Mouse (Mus musculus) MEL (cell line): ENCODE results near the gene Napsa. TPM values are rescaled to one million over a fixed set of nuclear protein-coding genes. Genes with fewer than 3 reads are reported as not detected.

Experiments
- DNase-seq: peaks from one replicate; pipeline ENCODE4 v3.0.0; 2011; ENCODE audit warnings: low read depth, low spot score
- H3K27ac ChIP-seq: 2 replicates; pipeline ENCODE4 v1.5.1; 2012; ENCODE audit warnings: low read depth, mild to moderate bottlenecking, control low read depth, low read length, moderate library complexity; ENCODE audit not compliant: control insufficient read depth
- H3K27me3 ChIP-seq, 2 experiments: fragments of 150-350 bp in 1 of 2; sonication (generic) in 1 of 2; 2 replicates each; pipeline ENCODE4 v1.6.1; 2012; ENCODE audit warnings: low read length in 2 of 2, mild to moderate bottlenecking in 2 of 2, improper control_type of control experiment in 1 of 2, moderate library complexity in 1 of 2; ENCODE audit not compliant: insufficient read depth in 2 of 2, control insufficient read depth in 1 of 2
- H3K36me3 ChIP-seq, 2 experiments: 2 replicates each; pipeline ENCODE4 v1.6.1; 2012 to 2014; ENCODE audit warnings: low read length in 2 of 2, improper control_type of control experiment in 1 of 2, inconsistent platforms in 1 of 2, mild to moderate bottlenecking in 1 of 2; ENCODE audit not compliant: insufficient read depth in 2 of 2, control insufficient read depth in 1 of 2
- H3K4me1 ChIP-seq, 2 experiments: fragments of 150-350 bp in 1 of 2; sonication (generic) in 1 of 2; 2 replicates each; pipeline ENCODE4 v1.6.1; 2012; ENCODE audit warnings: low read length in 2 of 2, improper control_type of control experiment in 1 of 2, mild to moderate bottlenecking in 1 of 2; ENCODE audit not compliant: insufficient read depth in 2 of 2, control insufficient read depth in 1 of 2
- H3K4me3 ChIP-seq, 2 experiments: fragments of 150-350 bp in 1 of 2; sonication (generic) in 1 of 2; 2 replicates each; pipeline ENCODE4 v1.5.1; 2012; ENCODE audit warnings: low read depth in 2 of 2, low read length in 2 of 2, mild to moderate bottlenecking in 2 of 2, moderate library complexity in 2 of 2, control low read depth in 1 of 2, improper control_type of control experiment in 1 of 2; ENCODE audit not compliant: control insufficient read depth in 1 of 2, insufficient read depth in 1 of 2
- H3K79me2 ChIP-seq: 2 replicates; pipeline ENCODE4 v1.6.1; 2012; ENCODE audit warnings: mild to moderate bottlenecking, low read length, moderate library complexity; ENCODE audit not compliant: control insufficient read depth, poor library complexity, insufficient read depth
- H3K9ac ChIP-seq: 2 replicates; pipeline ENCODE4 v1.6.1; 2012; ENCODE audit warnings: low read depth, mild to moderate bottlenecking, control low read depth, low read length, moderate library complexity; ENCODE audit not compliant: control insufficient read depth, poor library complexity, severe bottlenecking
- H3K9me3 ChIP-seq: fragments of 150-350 bp; sonication (generic); replicated peaks from 2 replicates; pipeline ENCODE4 v1.6.1; 2012; ENCODE audit warnings: mild to moderate bottlenecking, low read length, improper control_type of control experiment, moderate library complexity; ENCODE audit not compliant: insufficient read depth
- BHLHE40 ChIP-seq: IDR thresholded peaks from 2 replicates; pipeline ENCODE4 v1.6.1; 2012; ENCODE audit warnings: low read depth, mild to moderate bottlenecking, inconsistent platforms, low read length, improper control_type of control experiment, borderline replicate concordance
- CHD1 ChIP-seq: IDR thresholded peaks from 2 replicates; pipeline ENCODE4 v1.6.1; 2012; ENCODE audit warnings: low read depth, mild to moderate bottlenecking, inconsistent platforms, low read length, improper control_type of control experiment
- CHD2 ChIP-seq: IDR thresholded peaks from 2 replicates; pipeline ENCODE4 v1.6.1; 2011; ENCODE audit warnings: low read length, improper control_type of control experiment
- CTCF ChIP-seq, 3 experiments: IDR thresholded peaks in 2 of 3; conservative IDR thresholded peaks in 1 of 3; 2 replicates each; pipeline ENCODE4 v1.5.1; 2011 to 2012; ENCODE audit warnings: low read length in 3 of 3, low read depth in 2 of 3, mild to moderate bottlenecking in 2 of 3, improper control_type of control experiment in 1 of 3, inconsistent platforms in 1 of 3, mixed read lengths in 1 of 3, moderate library complexity in 1 of 3; ENCODE audit not compliant: control insufficient read depth in 1 of 3, insufficient read depth in 1 of 3, poor library complexity in 1 of 3, severe bottlenecking in 1 of 3
- E2F4 ChIP-seq: IDR thresholded peaks from 2 replicates; pipeline ENCODE4 v1.6.1; 2011; ENCODE audit warnings: low read depth, low read length, improper control_type of control experiment, borderline replicate concordance
- ELF1 ChIP-seq: IDR thresholded peaks from 2 replicates; pipeline ENCODE4 v1.6.1; 2014; ENCODE audit warnings: low read depth, mild to moderate bottlenecking, inconsistent platforms, low read length, improper control_type of control experiment, moderate library complexity
- EP300 ChIP-seq, 2 experiments: IDR thresholded peaks; 2 replicates each; pipeline ENCODE4 v1.6.1; 2011; ENCODE audit warnings: improper control_type of control experiment in 2 of 2, low read length in 2 of 2, low read depth in 1 of 2, mild to moderate bottlenecking in 1 of 2
- GABPA ChIP-seq: IDR thresholded peaks from 2 replicates; pipeline ENCODE4 v1.6.1; 2012; ENCODE audit warnings: low read depth, mild to moderate bottlenecking, inconsistent platforms, low read length, improper control_type of control experiment, moderate library complexity
- HCFC1 ChIP-seq: IDR thresholded peaks from 2 replicates; pipeline ENCODE4 v1.6.1; 2012; ENCODE audit warnings: low read depth, mild to moderate bottlenecking, inconsistent platforms, low read length, improper control_type of control experiment, moderate library complexity
- MAX ChIP-seq: IDR thresholded peaks from 2 replicates; pipeline ENCODE4 v1.6.1; 2011; ENCODE audit warnings: low read length, improper control_type of control experiment
- MAZ ChIP-seq: IDR thresholded peaks from 2 replicates; pipeline ENCODE4 v1.6.1; 2012; ENCODE audit warnings: low read depth, mild to moderate bottlenecking, inconsistent platforms, low read length, improper control_type of control experiment
- MYB ChIP-seq: IDR thresholded peaks from 2 replicates; pipeline ENCODE4 v1.6.1; 2011; ENCODE audit warnings: mild to moderate bottlenecking, low read depth, low read length, improper control_type of control experiment
- NELFE ChIP-seq: IDR thresholded peaks from 2 replicates; pipeline ENCODE4 v1.6.1; 2011; ENCODE audit warnings: low read depth, low read length, improper control_type of control experiment
- POLR2A ChIP-seq, 2 experiments: IDR thresholded peaks; 2 replicates each; pipeline ENCODE4 v1.6.1; 2011 to 2012; ENCODE audit warnings: low read length in 2 of 2, mild to moderate bottlenecking in 2 of 2, control low read depth in 1 of 2, improper control_type of control experiment in 1 of 2, low read depth in 1 of 2, moderate library complexity in 1 of 2; ENCODE audit not compliant: control insufficient read depth in 1 of 2, insufficient read depth in 1 of 2, poor library complexity in 1 of 2
- POLR2AphosphoS2 ChIP-seq: IDR thresholded peaks from 2 replicates; pipeline ENCODE4 v1.6.1; 2011; ENCODE audit warnings: low read length, improper control_type of control experiment
- POLR2AphosphoS5 ChIP-seq: IDR thresholded peaks from 2 replicates; pipeline ENCODE4 v1.6.1; 2012; ENCODE audit warnings: low read depth, borderline replicate concordance, mild to moderate bottlenecking, inconsistent platforms, low read length, moderate library complexity, mixed read lengths
- SIN3A ChIP-seq: IDR thresholded peaks from 2 replicates; pipeline ENCODE4 v1.6.1; 2012; ENCODE audit warnings: low read length, improper control_type of control experiment, inconsistent platforms
- TBP ChIP-seq: IDR thresholded peaks from 2 replicates; pipeline ENCODE4 v1.8.0; 2011; ENCODE audit warnings: low read depth, low read length, improper control_type of control experiment
- UBTF ChIP-seq: IDR thresholded peaks from 2 replicates; pipeline ENCODE4 v1.6.1; 2012; ENCODE audit warnings: low read depth, mild to moderate bottlenecking, inconsistent platforms, low read length, improper control_type of control experiment, moderate library complexity, borderline replicate concordance; ENCODE audit not compliant: insufficient read depth
- USF2 ChIP-seq, 2 experiments: IDR thresholded peaks; 2 replicates each; pipeline ENCODE4 v1.6.1; 2011 to 2012; ENCODE audit warnings: improper control_type of control experiment in 2 of 2, low read length in 2 of 2, borderline replicate concordance in 1 of 2, inconsistent platforms in 1 of 2, low read depth in 1 of 2, mild to moderate bottlenecking in 1 of 2; ENCODE audit not compliant: insufficient read depth in 1 of 2
- ZC3H11A ChIP-seq: IDR thresholded peaks from 2 replicates; pipeline ENCODE4 v1.6.1; 2012; ENCODE audit warnings: low read depth, mild to moderate bottlenecking, inconsistent platforms, low read length, improper control_type of control experiment
- ZKSCAN1 ChIP-seq: IDR thresholded peaks from 2 replicates; pipeline ENCODE4 v1.6.1; 2012; ENCODE audit warnings: low read depth, mild to moderate bottlenecking, inconsistent platforms, low read length, improper control_type of control experiment, moderate library complexity
- ZMIZ1 ChIP-seq: IDR thresholded peaks from 2 replicates; pipeline ENCODE4 v1.6.1; 2012; ENCODE audit warnings: low read depth, mild to moderate bottlenecking, inconsistent platforms, low read length, improper control_type of control experiment, moderate library complexity
- ZNF384 ChIP-seq: IDR thresholded peaks from 2 replicates; pipeline ENCODE4 v1.6.1; 2012; ENCODE audit warnings: low read depth, mild to moderate bottlenecking, inconsistent platforms, low read length, improper control_type of control experiment
- polyA plus RNA-seq, 2 experiments: library from polyadenylated mRNA; stranded (reverse) in 1 of 2; unstranded in 1 of 2; fragments of >175 nt in 1 of 2; fragments of >200 nt in 1 of 2; gene quantifications; 2 replicates each; pipeline versions ENCODE4 v1.2.1 to v1.2.4; 2012; ENCODE audit warnings: low replicate concordance in 2 of 2, low read depth in 1 of 2; ENCODE audit not compliant: insufficient read length in 2 of 2, insufficient read depth in 1 of 2, missing spikeins in 1 of 2
- total RNA-seq: library from RNA; depleted of rRNA; stranded (reverse); fragments of 300-350 nt; gene quantifications from 2 replicates; pipeline ENCODE4 v1.2.3, GENCODE M21; 2012

The Napsa gene
- total and polyA plus RNA-seq, 3 experiments: 0.33 TPM; not detected in 2

DNA sequence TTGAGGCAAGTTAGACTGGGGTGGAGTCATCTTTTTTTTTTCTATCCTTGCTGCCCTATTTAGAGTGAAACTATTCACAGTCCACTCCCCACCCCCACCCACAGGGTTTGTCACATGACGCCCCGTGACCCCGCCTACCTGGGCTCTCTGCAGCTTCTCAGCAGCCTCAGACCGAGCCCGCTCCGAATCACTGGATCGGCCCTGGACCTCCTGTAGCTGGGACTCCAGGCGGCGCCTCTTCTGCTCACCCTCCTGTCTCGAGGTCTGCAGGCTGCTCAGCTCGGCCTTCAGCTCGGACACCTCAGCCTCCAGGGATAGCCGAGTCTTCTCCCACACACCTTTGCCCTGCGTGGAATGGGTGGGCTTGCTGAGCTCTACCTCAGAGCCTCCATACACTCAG is 52.6 kb downstream of the Napsa start:
- no peak for DNase-seq
- Histone ChIP-seq H3K36me3 (no peaks in the 10 kb centered on the region), H3K4me3 (no peak overlapping the region), H3K79me2 (no peaks in the 10 kb centered on the region), H3K27ac (no peak overlapping the region), H3K9me3 (no peaks in the 10 kb centered on the region), H3K4me1 (no peaks in the 10 kb centered on the region), H3K9ac (no peak overlapping the region), H3K27me3 (no peaks in the 10 kb centered on the region)
- TF ChIP-seq HCFC1: no peak
- TF ChIP-seq GABPA: no peak
- no peak for TF ChIP-seq ELF1
- no peak for TF ChIP-seq MYB
- no peak for TF ChIP-seq E2F4
- no peak for TF ChIP-seq POLR2AphosphoS5
- TF ChIP-seq MAX: no peak
- TF ChIP-seq NELFE: no peak
- no peak for TF ChIP-seq POLR2A (IDR thresholded peaks at IDR 0.05; ENCODE audit: control insufficient read depth in 1 of 2, insufficient read depth in 1 of 2, low read depth in 1 of 2, low read length in 2 of 2, poor library complexity in 1 of 2)
- TF ChIP-seq ZNF384: no peak

DNA sequence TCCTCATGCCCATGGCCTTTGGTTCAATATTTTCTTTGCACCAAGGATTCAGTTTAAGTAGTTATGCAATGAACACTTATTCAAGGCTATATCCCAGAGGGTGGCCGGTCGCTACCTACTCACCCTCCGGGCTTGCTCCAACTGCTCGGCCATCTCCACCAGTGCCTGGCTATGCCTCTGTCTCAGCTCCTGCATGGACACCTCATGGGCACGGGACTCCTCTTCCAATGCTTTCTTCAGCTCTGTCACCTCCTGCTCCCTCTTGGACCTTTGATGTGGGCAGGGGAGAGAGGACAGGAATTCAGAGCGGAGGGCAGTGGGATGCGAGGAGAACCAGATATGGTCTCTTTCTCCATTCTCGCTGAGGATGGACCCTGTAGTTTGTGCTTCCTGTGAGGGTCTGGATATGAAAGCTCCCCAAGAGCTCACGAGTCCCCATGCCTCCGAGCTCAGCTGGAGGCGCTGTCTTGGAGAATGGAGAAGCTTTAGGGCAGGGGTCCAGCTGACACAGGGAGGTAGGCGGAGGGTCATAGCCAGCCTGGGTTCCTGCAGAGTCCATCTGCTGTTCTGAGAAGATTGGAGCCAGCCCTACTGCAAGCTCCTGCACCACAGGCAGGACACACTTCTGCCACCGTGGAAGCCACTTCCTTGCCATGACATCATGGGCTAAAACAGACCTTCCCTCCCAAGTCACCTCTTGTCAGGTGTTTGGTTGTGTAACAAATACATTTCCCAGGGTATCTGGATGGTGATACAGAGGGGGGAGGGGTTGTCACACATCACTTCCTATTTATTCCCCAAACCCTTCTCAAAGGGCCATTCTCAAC is 53.3 kb downstream of the Napsa start:
- no peak for DNase-seq
- Histone ChIP-seq H3K4me1 (no peaks in the 10 kb centered on the region), H3K36me3 (no peaks in the 10 kb centered on the region), H3K27me3 (no peaks in the 10 kb centered on the region), H3K9ac (no peak overlapping the region), H3K9me3 (no peaks in the 10 kb centered on the region), H3K27ac (no peak overlapping the region), H3K79me2 (no peaks in the 10 kb centered on the region), H3K4me3 (no peak overlapping the region)
- no peak for TF ChIP-seq SIN3A
- TF ChIP-seq ELF1: no peak
- no peak for TF ChIP-seq ZC3H11A
- TF ChIP-seq POLR2AphosphoS5: no peak
- TF ChIP-seq EP300 (IDR thresholded peaks at IDR 0.05; ENCODE audit: low read depth in 1 of 2, low read length in 2 of 2): no peak
- TF ChIP-seq ZMIZ1: no peak
- no peak for TF ChIP-seq TBP
- no peak for TF ChIP-seq HCFC1
- no peak for TF ChIP-seq MAZ
- TF ChIP-seq CHD1: no peak
- no peak for TF ChIP-seq UBTF
- TF ChIP-seq BHLHE40: no peak
- no peak for TF ChIP-seq ZKSCAN1
- no peak for TF ChIP-seq GABPA
- no peak for TF ChIP-seq CTCF (IDR thresholded peaks at IDR 0.05 in 2 of 3, conservative IDR thresholded peaks at IDR 0.05 in 1 of 3; ENCODE audit: control insufficient read depth in 1 of 3, insufficient read depth in 1 of 3, low read depth in 2 of 3, low read length in 3 of 3, poor library complexity in 1 of 3, severe bottlenecking in 1 of 3)
- TF ChIP-seq USF2 (IDR thresholded peaks at IDR 0.05; ENCODE audit: borderline replicate concordance in 1 of 2, insufficient read depth in 1 of 2, low read depth in 1 of 2, low read length in 2 of 2): no peak
- TF ChIP-seq POLR2AphosphoS2: no peak
- TF ChIP-seq CHD2: no peak
- no peak for TF ChIP-seq MAX
